Mouse (Mus musculus): ENCODE measurements around the gene Cst6. TPM values are rescaled to one million over a fixed set of nuclear protein-coding genes. Genes with fewer than 3 reads are reported as not detected.

The Cst6 gene
- polyA plus RNA-seq, 1 experiment = not detected

DNA sequence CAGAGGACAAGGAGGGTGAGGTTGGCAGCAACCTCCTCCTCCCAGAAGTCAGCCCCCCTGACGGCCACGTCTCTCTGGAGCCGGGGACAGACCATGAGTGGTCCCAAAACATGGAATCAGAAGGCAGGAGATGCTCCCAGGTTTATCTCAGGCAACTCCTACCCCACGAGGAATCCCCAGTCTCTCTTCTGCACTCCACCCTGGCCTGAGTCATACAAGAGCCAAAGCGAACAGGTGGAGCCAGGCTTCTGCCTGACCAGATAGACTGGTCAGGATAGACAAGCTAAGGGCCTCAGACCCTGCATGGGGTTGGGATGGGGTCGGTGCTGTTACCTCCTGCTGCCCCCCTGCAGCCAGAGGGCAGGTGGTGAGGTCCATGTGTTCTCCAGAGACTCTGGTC is 1.3 kb downstream of the Cst6 start:
- WGBS = 77% methylated on average over 6 of the region's 6 CpGs
- Histone ChIP-seq H3K4me1 (ENCODE audit: control insufficient read depth, insufficient read depth, low read length) (no peaks in the 10 kb centered on the region), H3K4me3 (replicated peaks; ENCODE audit: control insufficient read depth, low read depth, low read length) (no peak overlapping the region), H3K27ac (ENCODE audit: control insufficient read depth, insufficient read depth, low read depth, low read length, poor library complexity) (no peak overlapping the region)
- TF ChIP-seq POLR2A (IDR thresholded peaks at IDR 0.05; ENCODE audit: borderline replicate concordance, control insufficient read depth, low read depth, low read length) (no peak), CTCF (IDR thresholded peaks at IDR 0.05; ENCODE audit: control insufficient read depth, insufficient read depth, low read length) (no peak)

GRCm38 (mm10) chr19:5345297-5346131 is 3.9 kb downstream of the Cst6 start:
- TF ChIP-seq CTCF (IDR thresholded peaks at IDR 0.05; ENCODE audit: control insufficient read depth, insufficient read depth, low read length) (no peak), POLR2A (IDR thresholded peaks at IDR 0.05; ENCODE audit: borderline replicate concordance, control insufficient read depth, low read depth, low read length) (no peak)
- whole genome bisulfite sequencing = 74% methylated on average over 6 of the region's 6 CpGs
- H3K4me1 ChIP-seq (ENCODE audit: control insufficient read depth, insufficient read depth, low read length) = no peaks in the 10 kb centered on the region
- H3K27ac ChIP-seq (ENCODE audit: control insufficient read depth, insufficient read depth, low read depth, low read length, poor library complexity) = no peak overlapping the region
- H3K4me3 ChIP-seq (replicated peaks; ENCODE audit: control insufficient read depth, low read depth, low read length) = no peak overlapping the region

GRCm38 (mm10) chr19:5341360-5341759 is 8.0 kb downstream of the Cst6 start:
- WGBS = 82% methylated on average over 7 of the region's 7 CpGs
- no peak overlapping the region for H3K4me3 ChIP-seq (replicated peaks; ENCODE audit: control insufficient read depth, low read depth, low read length)
- TF ChIP-seq POLR2A (IDR thresholded peaks at IDR 0.05; ENCODE audit: borderline replicate concordance, control insufficient read depth, low read depth, low read length) = no peak
- TF ChIP-seq CTCF (IDR thresholded peaks at IDR 0.05; ENCODE audit: control insufficient read depth, insufficient read depth, low read length) = no peak
- no peaks in the 10 kb centered on the region for H3K4me1 ChIP-seq (ENCODE audit: control insufficient read depth, insufficient read depth, low read length)
- H3K27ac ChIP-seq (ENCODE audit: control insufficient read depth, insufficient read depth, low read depth, low read length, poor library complexity) = no peak overlapping the region

- no peak overlapping the region for H3K4me3 ChIP-seq (replicated peaks; ENCODE audit: control insufficient read depth, low read depth, low read length)
- 11% methylated on average over 5 of the region's 5 CpGs for WGBS
- TF ChIP-seq POLR2A (IDR thresholded peaks at IDR 0.05; ENCODE audit: borderline replicate concordance, control insufficient read depth, low read depth, low read length) (no peak), CTCF (IDR thresholded peaks at IDR 0.05; ENCODE audit: control insufficient read depth, insufficient read depth, low read length) (peak; percentile 74)
- no peak overlapping the region for H3K27ac ChIP-seq (ENCODE audit: control insufficient read depth, insufficient read depth, low read depth, low read length, poor library complexity)
- H3K4me1 ChIP-seq (ENCODE audit: control insufficient read depth, insufficient read depth, low read length) = no peaks in the 10 kb centered on the region
These were observed 11.4 kb downstream of the Cst6 start for GRCm38 (mm10) chr19:5337975-5338374.

- WGBS = 76% methylated on average over 6 of the region's 6 CpGs
- TF ChIP-seq POLR2A (IDR thresholded peaks at IDR 0.05; ENCODE audit: borderline replicate concordance, control insufficient read depth, low read depth, low read length) (no peak), CTCF (IDR thresholded peaks at IDR 0.05; ENCODE audit: control insufficient read depth, insufficient read depth, low read length) (no peak)
- Histone ChIP-seq H3K4me1 (ENCODE audit: control insufficient read depth, insufficient read depth, low read length) (no peaks in the 10 kb centered on the region), H3K4me3 (replicated peaks; ENCODE audit: control insufficient read depth, low read depth, low read length) (no peak within 1 kb of the TSS), H3K27ac (ENCODE audit: control insufficient read depth, insufficient read depth, low read depth, low read length, poor library complexity) (no peak within 1 kb of the TSS)
These were observed 13.9 kb downstream of the Cst6 start, which contains the start of gene Catsper1 for GRCm38 (mm10) chr19:5335441-5335840. TSS of gene Catsper1 (plus strand) at chr19:5335741.

- Histone ChIP-seq H3K27ac (ENCODE audit: control insufficient read depth, insufficient read depth, low read depth, low read length, poor library complexity) (no peak overlapping the region), H3K4me3 (replicated peaks; ENCODE audit: control insufficient read depth, low read depth, low read length) (no peak overlapping the region), H3K4me1 (ENCODE audit: control insufficient read depth, insufficient read depth, low read length) (no peaks in the 10 kb centered on the region)
- TF ChIP-seq POLR2A (IDR thresholded peaks at IDR 0.05; ENCODE audit: borderline replicate concordance, control insufficient read depth, low read depth, low read length) (no peak), CTCF (IDR thresholded peaks at IDR 0.05; ENCODE audit: control insufficient read depth, insufficient read depth, low read length) (no peak)
- 82% methylated on average over 5 of the region's 5 CpGs for WGBS
These were observed 14.6 kb downstream of the Cst6 start for GRCm38 (mm10) chr19:5334741-5335140.

DNA sequence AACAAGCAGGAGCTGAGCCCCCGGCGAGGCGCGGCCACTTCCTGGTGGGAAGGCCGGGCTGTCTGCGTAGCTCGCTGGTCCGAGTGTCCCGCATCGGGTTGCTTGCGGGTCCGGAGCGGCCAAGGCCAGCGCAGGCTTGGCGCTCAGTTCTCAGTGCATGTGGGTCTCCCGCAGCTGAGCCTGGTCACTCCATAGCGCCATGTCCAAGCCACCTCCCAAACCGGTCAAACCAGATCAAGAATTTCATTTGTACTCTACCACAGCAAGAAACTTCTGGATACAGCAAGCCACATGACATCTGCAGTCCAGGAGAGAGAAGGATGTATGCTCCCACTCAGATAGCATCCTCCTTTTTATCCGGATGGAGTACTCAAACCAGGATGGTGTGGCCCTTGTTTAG is 21.4 kb downstream of the Cst6 start:
- TF ChIP-seq POLR2A (IDR thresholded peaks at IDR 0.05; ENCODE audit: borderline replicate concordance, control insufficient read depth, low read depth, low read length) (no peak), CTCF (IDR thresholded peaks at IDR 0.05; ENCODE audit: control insufficient read depth, insufficient read depth, low read length) (no peak)
- WGBS = 81% methylated on average over 19 of the region's 19 CpGs
- H3K4me3 ChIP-seq (replicated peaks; ENCODE audit: control insufficient read depth, low read depth, low read length) = no peak overlapping the region
- no peak overlapping the region for H3K27ac ChIP-seq (ENCODE audit: control insufficient read depth, insufficient read depth, low read depth, low read length, poor library complexity)
- H3K4me1 ChIP-seq (ENCODE audit: control insufficient read depth, insufficient read depth, low read length) = peaks cover 1% of the 10 kb centered on the region; the same call in 1 of the 2 replicates

DNA sequence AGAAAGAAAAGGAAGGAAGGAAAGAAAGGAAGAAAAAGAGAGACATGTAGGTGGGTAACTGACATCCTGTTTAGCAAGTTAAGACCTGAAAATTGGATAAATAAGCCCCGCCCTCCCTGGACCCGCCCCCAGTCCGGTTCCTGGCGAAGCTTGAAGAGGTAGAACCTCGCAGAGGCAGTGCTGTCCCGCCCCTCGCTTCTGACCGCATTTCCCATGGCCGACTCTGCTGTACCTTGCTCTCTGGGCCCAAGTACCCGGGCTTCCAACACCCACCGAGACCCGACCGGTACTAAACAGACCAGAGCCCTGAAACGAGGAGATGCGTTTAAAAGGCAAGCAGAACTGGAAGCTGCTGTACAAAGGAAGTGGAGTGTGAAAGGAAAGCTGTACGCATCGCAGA is 25.6 kb downstream of the Cst6 start:
- WGBS = 39% methylated on average over 17 of the region's 17 CpGs

More for the DNA sequence above, 25.6 kb downstream of the Cst6 start:
- TF ChIP-seq CTCF (IDR thresholded peaks at IDR 0.05; ENCODE audit: control insufficient read depth, insufficient read depth, low read length) = no peak
- TF ChIP-seq POLR2A (IDR thresholded peaks at IDR 0.05; ENCODE audit: borderline replicate concordance, control insufficient read depth, low read depth, low read length) = no peak
- H3K4me3 ChIP-seq (replicated peaks; ENCODE audit: control insufficient read depth, low read depth, low read length) = no peak overlapping the region
- H3K27ac ChIP-seq (ENCODE audit: control insufficient read depth, insufficient read depth, low read depth, low read length, poor library complexity) = no peak overlapping the region
- H3K4me1 ChIP-seq (ENCODE audit: control insufficient read depth, insufficient read depth, low read length) = peaks cover 1% of the 10 kb centered on the region; the same call in 1 of the 2 replicates

Data from bone marrow, adult 2 months (tissue).